Mouse (Mus musculus) forebrain, embryonic 15.5 days (tissue): ENCODE measurements around the gene Wdr89. TPM values are rescaled to one million over a fixed set of nuclear protein-coding genes. Genes with fewer than 3 reads are reported as not detected.
A peak's percentile ranks its signal among the peaks of the same experiment; 100 is the strongest.
"Not testable (repeated sequence)": the region's sequence is repeated elsewhere in the genome, so short reads cannot be mapped to it uniquely, and the experiment has no call there.

Experiments
- ATAC-seq: fragments of 200-750 bp; cut with Nextera tagmentation; replicated peaks from 2 replicates; pipeline ENCODE4 v1.8.0; 2017; ENCODE audit warnings: mild to moderate bottlenecking, moderate TSS enrichment, moderate library complexity
- H3K27ac ChIP-seq: fragments of 300-500 bp; sonication (generic); replicated peaks from 2 replicates; pipeline ENCODE4 v1.5.1; 2015; ENCODE audit warnings: mild to moderate bottlenecking, inconsistent platforms
- H3K27me3 ChIP-seq: fragments of 300-500 bp; sonication (generic); 2 replicates; pipeline ENCODE4 v1.6.1; 2015; ENCODE audit warnings: inconsistent platforms
- H3K36me3 ChIP-seq: fragments of 300-500 bp; sonication (generic); 2 replicates; pipeline ENCODE4 v1.6.1; 2015; ENCODE audit warnings: mild to moderate bottlenecking, inconsistent platforms
- H3K4me1 ChIP-seq: fragments of 300-500 bp; sonication (generic); 2 replicates; pipeline ENCODE4 v1.6.1; 2015; ENCODE audit warnings: inconsistent platforms
- H3K4me2 ChIP-seq: fragments of 300-500 bp; sonication (generic); replicated peaks from 2 replicates; pipeline ENCODE4 v1.6.1; 2015; ENCODE audit warnings: mild to moderate bottlenecking, inconsistent platforms
- H3K4me3 ChIP-seq: fragments of 300-500 bp; sonication (generic); 2 replicates; pipeline ENCODE4 v1.5.1; 2015; ENCODE audit warnings: mild to moderate bottlenecking, inconsistent platforms
- H3K9ac ChIP-seq: fragments of 300-500 bp; sonication (generic); replicated peaks from 2 replicates; pipeline ENCODE4 v1.6.1; 2015; ENCODE audit warnings: mild to moderate bottlenecking, inconsistent platforms
- H3K9me3 ChIP-seq: fragments of 300-500 bp; sonication (generic); 2 replicates; pipeline ENCODE4 v1.6.1; 2016; ENCODE audit warnings: inconsistent platforms
- whole genome bisulfite sequencing: fragments of 180-500 bp; shearing (Covaris S2); methylation state at CpG from one replicate; pipeline ENCODE4 v1.1.7; 2015; ENCODE audit warnings: mixed read lengths; 5-methylcytosine and 5-hydroxymethylcytosine counted together
- polyA plus RNA-seq: library from polyadenylated mRNA; unstranded; fragments of >200 nt; fragmentation: Nextera tagmentation; extraction: Ambion mirVana; gene quantifications from 2 replicates; pipeline ENCODE4 v1.2.1, GENCODE M21; 2015

Wdr89 gene
- polyA plus RNA-seq, result 7.1 and 8.7 TPM in 2 replicates

- H3K27me3 ChIP-seq, result no peaks in the 10 kb centered on the region
- under 1% methylated on average over 55 of the region's 55 CpGs for WGBS
- ATAC-seq, result peak; percentile 99
Observed at GRCm38 (mm10) chr12:75669258-75670106, at the start of gene Wdr89. Gene Wdr89, minus strand, starts transcription at chr12:75669537.

GRCm38 (mm10) chr12:75713596-75713995, 44.3 kb upstream of the Wdr89 start:
- Histone ChIP-seq H3K27me3 (no peaks in the 10 kb centered on the region), H3K9me3 (no peaks in the 10 kb centered on the region), H3K4me2 (no peak overlapping the region), H3K36me3 (peaks cover 9% of the 10 kb centered on the region; the same call in 1 of the 2 replicates), H3K4me3 (no peak overlapping the region), H3K4me1 (no peaks in the 10 kb centered on the region), H3K27ac (no peak overlapping the region), H3K9ac (no peak overlapping the region)
- no peak for ATAC-seq
- WGBS, result 92% methylated on average over 9 of the region's 9 CpGs

More at GRCm38 (mm10) chr12:75669258-75670106, at the start of gene Wdr89:
- H3K9me3 ChIP-seq, result no peaks in the 10 kb centered on the region
- peaks cover 19% of the 10 kb centered on the region for H3K4me1 ChIP-seq
- peak within 1 kb of the TSS; percentile 72 for H3K9ac ChIP-seq
- H3K36me3 ChIP-seq, result no peaks in the 10 kb centered on the region
- H3K4me2 ChIP-seq, result peak within 1 kb of the TSS; percentile 84
- peak within 1 kb of the TSS; percentile 66 for H3K4me3 ChIP-seq
- peak within 1 kb of the TSS; percentile 83 for H3K27ac ChIP-seq

- H3K4me2 ChIP-seq, H3K9ac ChIP-seq, ATAC-seq, H3K4me3 ChIP-seq, H3K36me3 ChIP-seq, H3K4me1 ChIP-seq, H3K27ac ChIP-seq, H3K9me3 ChIP-seq, H3K27me3 ChIP-seq: not testable (repeated sequence)
- 90% methylated on average over 7 of the region's 7 CpGs for WGBS
Observed at GRCm38 (mm10) chr12:75712905-75713304, 43.6 kb upstream of the Wdr89 start.

- WGBS, result 88% methylated on average over 9 of the region's 9 CpGs
- no peak for ATAC-seq
- Histone ChIP-seq H3K27ac (no peak overlapping the region), H3K4me1 (no peaks in the 10 kb centered on the region), H3K27me3 (no peaks in the 10 kb centered on the region), H3K9ac (no peak overlapping the region), H3K36me3 (peaks cover 3% of the 10 kb centered on the region; the same call in 1 of the 2 replicates), H3K4me2 (no peak overlapping the region), H3K4me3 (no peak overlapping the region), H3K9me3 (no peaks in the 10 kb centered on the region)
Observed at GRCm38 (mm10) chr12:75710596-75711376, 41.4 kb upstream of the Wdr89 start.

- 88% methylated on average over 2 of the region's 2 CpGs for WGBS
- ATAC-seq, result no peak
Observed at GRCm38 (mm10) chr12:75709506-75709905, 40.2 kb upstream of the Wdr89 start.

GRCm38 (mm10) chr12:75706670-75707069, 37.3 kb upstream of the Wdr89 start:
- Histone ChIP-seq H3K4me2 (no peak overlapping the region), H3K36me3 (no peaks in the 10 kb centered on the region), H3K4me3 (no peak overlapping the region), H3K9ac (no peak overlapping the region), H3K9me3 (no peaks in the 10 kb centered on the region), H3K27ac (no peak overlapping the region), H3K27me3 (no peaks in the 10 kb centered on the region), H3K4me1 (no peaks in the 10 kb centered on the region)
- 93% methylated on average over 7 of the region's 7 CpGs for WGBS
- no peak for ATAC-seq

More at GRCm38 (mm10) chr12:75709506-75709905, 40.2 kb upstream of the Wdr89 start:
- no peaks in the 10 kb centered on the region for H3K9me3 ChIP-seq
- no peak overlapping the region for H3K4me2 ChIP-seq
- no peaks in the 10 kb centered on the region for H3K36me3 ChIP-seq
- H3K27me3 ChIP-seq, result no peaks in the 10 kb centered on the region
- no peaks in the 10 kb centered on the region for H3K4me1 ChIP-seq
- no peak overlapping the region for H3K9ac ChIP-seq
- H3K27ac ChIP-seq, result no peak overlapping the region
- no peak overlapping the region for H3K4me3 ChIP-seq

- Histone ChIP-seq H3K9ac (no peak overlapping the region), H3K4me1 (peaks cover 5% of the 10 kb centered on the region), H3K27me3 (no peaks in the 10 kb centered on the region), H3K4me2 (no peak overlapping the region), H3K36me3 (no peaks in the 10 kb centered on the region), H3K9me3 (no peaks in the 10 kb centered on the region), H3K27ac (no peak overlapping the region), H3K4me3 (no peak overlapping the region)
- no peak for ATAC-seq
- WGBS, result 88% methylated on average over 3 of the region's 3 CpGs
Observed at GRCm38 (mm10) chr12:75702739-75703122, 33.4 kb upstream of the Wdr89 start.

GRCm38 (mm10) chr12:75702084-75702738, 32.9 kb upstream of the Wdr89 start:
- Histone ChIP-seq H3K4me3 (no peak overlapping the region), H3K9ac (no peak overlapping the region), H3K27ac (no peak overlapping the region), H3K4me1 (peaks cover 5% of the 10 kb centered on the region), H3K9me3 (no peaks in the 10 kb centered on the region), H3K27me3 (no peaks in the 10 kb centered on the region), H3K4me2 (peak overlapping the region; percentile 21; the same call in 1 of the 2 replicates), H3K36me3 (no peaks in the 10 kb centered on the region)
- 73% methylated on average over 14 of the region's 14 CpGs for WGBS
- ATAC-seq, result no peak; the same call in 1 of the 2 replicates

GRCm38 (mm10) chr12:75701173-75702083, 32.1 kb upstream of the Wdr89 start:
- ATAC-seq, result no peak
- Histone ChIP-seq H3K27ac (no peak overlapping the region), H3K9ac (no peak overlapping the region), H3K4me3 (no peak overlapping the region), H3K4me2 (peak overlapping the region; percentile 21), H3K36me3 (no peaks in the 10 kb centered on the region), H3K27me3 (no peaks in the 10 kb centered on the region), H3K4me1 (peaks cover 5% of the 10 kb centered on the region), H3K9me3 (no peaks in the 10 kb centered on the region)
- 45% methylated on average over 21 of the region's 21 CpGs for whole genome bisulfite sequencing

GRCm38 (mm10) chr12:75698692-75699091, 29.4 kb upstream of the Wdr89 start:
- Histone ChIP-seq H3K9me3 (no peaks in the 10 kb centered on the region), H3K4me2 (no peak overlapping the region), H3K36me3 (no peaks in the 10 kb centered on the region), H3K4me3 (no peak overlapping the region), H3K4me1 (peaks cover 5% of the 10 kb centered on the region), H3K27ac (no peak overlapping the region), H3K27me3 (no peaks in the 10 kb centered on the region), H3K9ac (no peak overlapping the region)
- ATAC-seq, result no peak
- WGBS, result 97% methylated on average over 3 of the region's 3 CpGs

GRCm38 (mm10) chr12:75695845-75696244, 26.5 kb upstream of the Wdr89 start:
- WGBS, result 92% methylated on average over 1 of the region's 1 CpGs
- not testable (repeated sequence) for H3K4me3 ChIP-seq, H3K4me1 ChIP-seq, H3K36me3 ChIP-seq, H3K9ac ChIP-seq, ATAC-seq, H3K27ac ChIP-seq, H3K4me2 ChIP-seq, H3K27me3 ChIP-seq, H3K9me3 ChIP-seq
